Mouse (Mus musculus) embryonic fibroblast, embryonic 13.5 days (primary cell): ENCODE measurements around the gene Mtss1l. TPM values are rescaled to one million over a fixed set of nuclear protein-coding genes. Genes with fewer than 3 reads are reported as not detected.

Source experiments
- H3K27ac ChIP-seq: 2 replicates; pipeline ENCODE4 v1.5.1; 2012; ENCODE audit warnings: low read length, control low read depth, inconsistent platforms; ENCODE audit not compliant: insufficient read depth
- H3K4me1 ChIP-seq: 2 replicates; pipeline ENCODE4 v1.6.1; 2011; ENCODE audit warnings: low read length; ENCODE audit not compliant: control insufficient read depth, insufficient read depth
- H3K4me3 ChIP-seq: 2 replicates; pipeline ENCODE4 v1.5.1; 2011; ENCODE audit warnings: mild to moderate bottlenecking, control low read depth, low read length; ENCODE audit not compliant: insufficient read depth
- CTCF ChIP-seq: IDR thresholded peaks from 2 replicates; pipeline ENCODE4 v1.5.1; 2011; ENCODE audit warnings: mild to moderate bottlenecking, control low read depth, low read length, moderate library complexity, borderline replicate concordance; ENCODE audit not compliant: insufficient read depth
- POLR2A ChIP-seq: IDR thresholded peaks from 2 replicates; pipeline ENCODE4 v1.6.1; 2011; ENCODE audit warnings: low read depth, mild to moderate bottlenecking, control low read depth, low read length, moderate library complexity
- polyA plus RNA-seq: library from polyadenylated mRNA; stranded (reverse); fragments of >200 nt; gene quantifications from 2 replicates; pipeline ENCODE4 v1.2.4, GENCODE M21; 2011; ENCODE audit warnings: low read depth; ENCODE audit not compliant: missing spikeins, insufficient read length

Mtss1l gene
- polyA plus RNA-seq, 1 experiment = 54.3 TPM

DNA sequence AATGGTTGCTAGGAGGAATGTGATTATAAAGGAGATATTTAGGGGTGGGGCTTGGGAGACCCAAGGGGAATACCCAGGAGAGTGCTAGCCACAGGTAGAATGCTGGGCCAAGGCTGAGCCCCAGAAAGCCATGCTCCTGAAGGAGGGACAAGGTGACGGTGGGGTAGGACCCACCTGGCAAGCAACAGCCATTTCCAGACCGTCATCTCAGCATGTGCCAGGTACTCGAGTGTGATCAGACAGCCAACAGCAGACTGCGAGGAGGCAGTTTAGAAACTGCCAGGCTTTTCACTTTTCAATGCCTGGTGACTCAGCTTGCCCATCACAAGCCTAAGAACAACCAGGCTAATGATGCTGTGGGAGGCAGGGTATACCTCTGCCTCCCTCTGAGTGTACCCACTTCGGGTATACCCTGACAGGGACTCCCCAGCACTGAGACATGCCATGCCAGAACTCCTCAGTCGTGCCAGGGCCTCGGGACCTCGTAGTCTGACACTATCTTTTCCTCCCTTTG lies 10.1 kb downstream of the Mtss1l start:
- no peak for TF ChIP-seq CTCF
- TF ChIP-seq POLR2A = no peak
- Histone ChIP-seq H3K4me3 (no peak overlapping the region), H3K4me1 (no peaks in the 10 kb centered on the region), H3K27ac (no peak overlapping the region)

DNA sequence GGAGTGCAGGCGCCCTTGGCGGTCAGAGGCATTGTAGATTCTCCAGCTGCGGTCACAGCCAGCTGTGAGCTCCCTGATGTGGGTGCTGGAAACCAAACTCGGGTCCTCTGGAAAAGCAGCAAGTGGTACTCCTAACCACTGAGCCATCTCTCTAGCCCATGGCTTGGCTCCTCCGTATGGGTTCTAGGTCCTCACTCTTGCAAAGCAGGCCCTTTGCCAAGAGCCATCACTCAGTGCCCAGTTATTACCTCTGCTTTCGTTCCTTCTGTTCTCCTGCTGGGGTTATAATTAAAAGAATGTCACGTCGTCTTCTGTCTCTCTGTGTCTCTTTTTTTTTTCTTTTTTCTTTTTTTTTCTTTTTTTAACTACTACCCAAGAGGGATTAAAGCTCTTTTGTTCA lies 11.8 kb downstream of the Mtss1l start:
- Histone ChIP-seq H3K4me3 (no peak overlapping the region), H3K27ac (no peak overlapping the region), H3K4me1 (no peaks in the 10 kb centered on the region)
- TF ChIP-seq POLR2A (no peak), CTCF (no peak)

DNA sequence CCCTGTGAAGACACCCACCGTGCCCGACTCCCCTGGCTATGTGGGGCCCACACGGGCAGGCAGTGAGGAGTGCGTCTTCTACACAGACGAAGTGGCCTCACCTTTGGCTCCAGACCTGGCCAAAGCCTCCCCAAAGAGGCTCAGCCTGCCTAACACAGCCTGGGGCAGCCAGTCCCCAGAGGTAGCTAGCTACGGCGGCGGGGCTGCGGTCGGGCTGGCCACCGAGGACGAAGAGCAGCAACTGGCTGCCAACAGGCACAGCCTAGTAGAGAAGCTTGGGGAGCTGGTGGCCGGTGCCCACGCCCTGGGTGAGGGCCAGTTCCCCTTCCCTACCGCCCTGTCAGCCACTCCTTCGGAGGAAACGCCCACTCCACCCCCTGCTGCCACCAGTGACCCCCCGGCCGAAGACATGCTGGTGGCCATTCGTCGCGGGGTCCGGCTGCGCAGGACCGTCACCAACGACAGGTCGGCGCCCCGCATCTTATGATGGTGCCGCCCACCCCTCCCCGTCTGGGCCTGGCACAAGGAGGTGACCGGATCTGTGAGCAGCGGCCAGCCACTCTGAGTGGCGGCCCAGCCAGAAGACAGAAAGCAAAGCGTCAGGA lies 17.4 kb downstream of the Mtss1l start:
- TF ChIP-seq CTCF (no peak), POLR2A (no peak)
- Histone ChIP-seq H3K4me1 (no peaks in the 10 kb centered on the region), H3K4me3 (no peak overlapping the region), H3K27ac (no peak overlapping the region)

DNA sequence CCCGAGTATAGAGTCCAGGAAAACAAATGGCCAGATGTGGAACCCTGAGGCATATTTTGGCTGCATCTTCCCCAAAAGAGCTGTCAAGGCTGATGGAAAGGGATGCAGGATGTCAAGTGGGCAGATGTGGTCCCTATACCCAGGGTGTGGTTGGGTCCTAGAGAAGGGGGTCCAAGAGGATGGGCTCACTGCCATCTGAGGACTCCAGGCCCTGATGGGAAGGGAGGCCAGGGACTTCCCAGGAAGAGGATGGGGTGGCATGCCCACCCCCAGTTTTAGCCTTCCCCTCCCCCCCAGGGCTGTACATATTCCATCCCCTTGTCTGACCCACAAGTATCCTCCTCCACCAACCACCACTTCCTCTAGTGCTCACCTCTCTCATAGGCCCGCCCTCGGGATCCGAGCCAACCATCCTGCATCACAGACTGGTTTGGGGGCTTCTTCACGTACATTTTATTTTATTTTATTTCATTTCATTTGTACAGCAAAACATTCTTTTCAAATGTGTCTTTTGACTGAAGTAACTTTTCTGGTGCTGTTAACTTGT lies 19.4 kb downstream of the Mtss1l start:
- TF ChIP-seq CTCF = no peak
- Histone ChIP-seq H3K4me3 (no peak overlapping the region), H3K4me1 (no peaks in the 10 kb centered on the region), H3K27ac (no peak overlapping the region)

DNA sequence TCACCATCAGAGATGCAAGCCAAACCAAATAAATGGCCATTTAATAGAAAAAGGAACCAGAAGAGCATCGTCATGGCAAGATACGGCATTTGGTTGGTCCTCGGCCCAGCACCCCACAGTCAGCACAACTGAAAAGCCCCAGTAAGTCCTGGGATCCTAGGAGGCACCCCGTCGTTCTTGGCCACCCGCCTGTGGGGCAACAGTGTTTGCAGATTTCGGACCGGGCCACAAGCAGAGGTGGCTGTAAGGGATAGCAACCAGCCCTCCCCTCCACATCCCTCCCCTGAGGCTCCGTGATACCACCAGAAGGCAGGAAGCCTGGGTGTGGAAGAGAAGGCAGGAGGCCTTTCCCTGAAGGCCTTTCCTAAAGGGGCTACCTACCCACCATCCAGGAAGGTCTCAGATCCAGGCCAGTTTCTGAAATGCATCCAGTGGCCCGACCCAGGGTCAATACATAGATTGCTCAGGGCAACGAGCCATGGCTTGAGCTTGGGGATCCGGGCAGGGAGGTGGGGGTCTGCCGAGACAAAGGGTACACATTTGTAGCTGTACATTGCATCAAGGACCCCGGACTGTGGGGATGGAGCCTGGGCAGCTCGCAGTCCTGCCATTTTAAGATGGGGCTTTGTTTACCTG lies 20.7 kb downstream of the Mtss1l start:
- TF ChIP-seq POLR2A (no peak), CTCF (no peak)
- Histone ChIP-seq H3K27ac (no peak overlapping the region), H3K4me1 (no peaks in the 10 kb centered on the region), H3K4me3 (no peak overlapping the region)

DNA sequence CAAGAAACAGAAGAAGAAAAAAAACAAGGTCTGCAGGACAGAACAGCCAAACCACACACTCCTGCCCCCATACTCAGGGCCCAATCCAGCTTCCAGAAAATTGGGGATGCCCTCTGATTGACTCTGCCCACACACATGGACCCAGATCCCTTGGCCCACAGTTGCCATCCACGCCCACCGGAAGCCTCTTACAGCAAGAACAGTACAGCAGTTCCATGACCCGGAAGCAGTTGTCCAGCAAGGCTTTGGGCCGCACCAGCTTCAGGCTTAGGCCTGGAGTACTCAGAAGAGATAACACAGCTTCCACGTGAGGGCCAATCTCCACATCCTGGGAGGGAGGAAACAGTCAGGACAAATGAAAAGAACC lies 21.2 kb downstream of the Mtss1l start:
- no peak for TF ChIP-seq POLR2A
- TF ChIP-seq CTCF = no peak
- Histone ChIP-seq H3K27ac (no peak overlapping the region), H3K4me3 (no peak overlapping the region), H3K4me1 (no peaks in the 10 kb centered on the region)

DNA sequence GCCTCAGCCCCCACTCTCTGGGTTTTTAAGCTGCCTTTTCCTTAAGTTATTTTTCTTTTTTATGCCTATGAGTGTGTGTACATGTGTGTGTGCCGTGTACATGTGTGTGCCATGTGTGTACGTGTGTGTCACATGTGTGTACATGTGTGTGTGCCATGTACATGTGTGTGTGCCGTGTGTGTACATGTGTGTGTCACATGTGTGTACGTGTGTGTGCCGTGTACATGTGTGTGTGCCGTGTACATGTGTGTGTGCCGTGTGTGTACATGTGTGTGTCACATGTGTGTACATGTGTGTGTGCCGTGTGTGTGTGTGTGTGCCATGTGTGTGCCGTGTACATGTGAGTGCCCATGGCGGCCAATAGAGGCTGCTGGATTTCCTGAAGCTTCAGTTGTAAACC lies 23.9 kb downstream of the Mtss1l start:
- Histone ChIP-seq H3K4me3 (no peak overlapping the region), H3K4me1 (no peaks in the 10 kb centered on the region), H3K27ac (no peak overlapping the region)
- no peak for TF ChIP-seq POLR2A
- TF ChIP-seq CTCF = no peak; the same call in 1 of the 2 replicates

DNA sequence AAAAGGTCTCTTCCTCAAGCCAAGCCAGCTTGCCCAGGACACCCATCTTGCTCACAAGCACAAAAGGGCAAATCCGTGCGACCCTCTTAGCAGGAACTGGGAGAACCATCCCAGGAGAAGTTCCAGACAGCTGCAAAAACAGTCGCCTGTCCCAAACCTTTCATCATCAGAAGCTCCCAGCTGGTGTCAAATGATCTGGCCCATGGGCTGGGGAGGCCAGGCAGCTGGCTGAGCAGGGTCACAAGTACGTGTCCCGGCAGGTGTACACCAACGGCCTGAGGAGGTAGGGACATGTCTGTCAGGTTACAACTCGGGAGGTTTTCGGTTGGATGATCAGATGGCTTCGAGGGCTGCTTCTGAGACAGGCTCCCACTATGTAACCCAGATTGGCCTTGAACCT lies 25.4 kb downstream of the Mtss1l start:
- Histone ChIP-seq H3K4me1 (no peaks in the 10 kb centered on the region), H3K4me3 (no peak overlapping the region), H3K27ac (no peak overlapping the region)
- TF ChIP-seq CTCF (no peak), POLR2A (no peak)

DNA sequence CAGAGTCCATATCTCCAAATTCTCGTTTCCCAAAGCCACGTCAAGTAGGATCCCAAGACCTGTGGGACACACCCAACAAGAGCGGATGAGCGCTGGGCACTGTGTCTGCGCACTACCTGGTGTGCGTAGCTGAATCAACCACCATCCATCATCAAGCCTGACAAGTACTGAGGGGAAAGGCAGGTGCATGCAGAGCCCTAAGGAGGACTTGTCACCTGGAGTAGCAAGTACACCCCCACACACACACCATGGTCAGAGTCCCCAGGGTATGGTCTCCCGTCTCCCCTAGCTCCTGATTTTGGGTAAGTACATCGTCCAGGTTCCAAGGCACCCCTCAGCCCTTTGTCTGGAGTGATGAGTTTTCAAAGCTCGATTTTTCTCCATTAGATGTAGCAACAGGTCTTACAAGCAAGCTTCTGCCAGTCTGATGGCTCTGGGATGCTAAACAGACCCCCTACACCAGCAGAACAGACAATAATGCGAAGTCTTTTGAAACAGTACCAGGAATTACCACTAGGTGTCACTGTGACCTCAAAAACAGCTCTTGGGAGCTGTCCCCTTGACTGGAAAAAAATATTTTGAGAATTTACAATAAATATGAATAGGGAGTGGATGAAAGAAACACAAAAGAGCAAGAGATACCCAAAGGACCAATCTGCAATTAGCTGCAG lies 28.4 kb downstream of the Mtss1l start:
- Histone ChIP-seq H3K4me3 (no peak overlapping the region), H3K4me1 (no peaks in the 10 kb centered on the region)
- TF ChIP-seq CTCF (no peak), POLR2A (no peak)

DNA sequence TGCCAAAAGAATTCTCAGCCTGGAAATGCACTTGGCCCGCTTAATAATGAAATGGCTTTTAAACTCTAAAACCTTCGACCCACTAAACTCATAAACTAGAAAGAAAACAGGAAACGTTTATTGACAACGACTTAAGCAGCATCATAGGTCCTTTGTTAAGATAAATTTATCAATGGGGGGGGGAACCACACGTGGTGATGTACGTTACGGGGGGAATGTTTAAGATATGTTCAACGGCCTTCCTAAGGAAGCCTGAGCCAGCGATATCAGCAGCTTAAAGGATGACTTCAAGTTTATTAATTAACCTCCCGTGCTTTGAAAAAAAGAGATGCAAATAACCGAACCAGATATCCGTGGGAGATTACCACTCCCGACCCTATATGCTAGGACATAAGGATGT lies 29.0 kb downstream of the Mtss1l start:
- TF ChIP-seq CTCF = no peak
- TF ChIP-seq POLR2A = no peak
- H3K4me1 ChIP-seq = no peaks in the 10 kb centered on the region
- H3K4me3 ChIP-seq = no peak overlapping the region
- no peak overlapping the region for H3K27ac ChIP-seq

More for the DNA sequence above, 28.4 kb downstream of the Mtss1l start:
- H3K27ac ChIP-seq = no peak overlapping the region
